In genomic region chr10:74513743-74514142, GRCm38 (mm10) we compare ENCODE assay signal across 25 mouse cellular contexts.
"Had no signal": no experiment of that assay in that cellular context is flagged by ENCODE, and none has a peak within 500 bp of the region (broad histone marks: within the 10 kb centered on the region; RNA-seq: fewer than 3 reads in every experiment).

No protein-coding gene starts in this region.

- DNase-seq: gastrocnemius, adult 2 months; gastrocnemius, postnatal 10 days; gastrocnemius, postnatal 25 days; heart, adult 18-20 months; heart, postnatal 10 days; heart, postnatal 4 days; kidney, adult 11 months; kidney, adult 2 months; kidney, adult 9 months; kidney, postnatal 10 days; kidney, postnatal 36 days; layer of hippocampus, adult 9-11 months; layer of hippocampus, postnatal 36 days; left cerebral cortex, postnatal 4 days had no signal

- H3K9ac ChIP-seq: heart, embryonic 12.5 days; hindbrain, embryonic 13.5 days; hindbrain, embryonic 15.5 days; limb, embryonic 13.5 days; limb, embryonic 15.5 days; liver, embryonic 12.5 days; liver, embryonic 14.5 days had no signal

- H3K4me2 ChIP-seq: heart, embryonic 12.5 days; hindbrain, embryonic 13.5 days; hindbrain, embryonic 15.5 days; limb, embryonic 13.5 days; limb, embryonic 15.5 days; liver, embryonic 12.5 days had no signal

- H3K4me1 ChIP-seq: heart, embryonic 10.5 days; hindbrain, embryonic 13.5 days; hindbrain, embryonic 15.5 days; limb, embryonic 13.5 days; limb, embryonic 15.5 days; liver, embryonic 12.5 days had no signal

- ATAC-seq: hindbrain, postnatal 0 days; intestine, embryonic 16.5 days; liver, embryonic 12.5 days had no signal

- H3K36me3 ChIP-seq: heart, embryonic 10.5 days; heart, embryonic 12.5 days; hindbrain, embryonic 10.5 days; hindbrain, embryonic 13.5 days; hindbrain, embryonic 15.5 days; limb, embryonic 13.5 days; limb, embryonic 15.5 days; liver, embryonic 12.5 days had no signal

- H3K4me3 ChIP-seq: gastrocnemius, adult 2 months; heart, embryonic 10.5 days; heart, embryonic 12.5 days; hindbrain, embryonic 10.5 days; hindbrain, embryonic 13.5 days; hindbrain, embryonic 15.5 days; limb, embryonic 13.5 days; limb, embryonic 15.5 days; liver, embryonic 12.5 days had no signal

- H3K27ac ChIP-seq: gastrocnemius, adult 2 months; heart, embryonic 10.5 days; hindbrain, embryonic 10.5 days; hindbrain, embryonic 13.5 days; hindbrain, embryonic 15.5 days; hindbrain, postnatal 0 days; limb, embryonic 13.5 days; limb, embryonic 15.5 days; liver, embryonic 12.5 days; liver, embryonic 14.5 days had no signal

- H3K9me3 ChIP-seq: heart, embryonic 10.5 days; heart, embryonic 12.5 days; hindbrain, embryonic 10.5 days; hindbrain, embryonic 13.5 days; hindbrain, embryonic 15.5 days; limb, embryonic 13.5 days; limb, embryonic 15.5 days; liver, embryonic 12.5 days had no signal

- H3K27me3 ChIP-seq: heart, embryonic 12.5 days; hindbrain, embryonic 13.5 days; hindbrain, embryonic 15.5 days; limb, embryonic 13.5 days; limb, embryonic 15.5 days; liver, embryonic 12.5 days had no signal
